Mouse (Mus musculus) ES-E14 (cell line): ENCODE results near the gene Vgll1.

Source experiments
- MAFK ChIP-seq: IDR thresholded peaks from 2 replicates; pipeline ENCODE4 v1.6.1; 2014; ENCODE audit warnings: mild to moderate bottlenecking, low read depth, low read length, inconsistent platforms; ENCODE audit not compliant: insufficient read depth
- ZC3H11A ChIP-seq: IDR thresholded peaks from 2 replicates; pipeline ENCODE4 v1.6.1; 2012; ENCODE audit warnings: low read depth, mild to moderate bottlenecking, inconsistent platforms, low read length, borderline replicate concordance

DNA sequence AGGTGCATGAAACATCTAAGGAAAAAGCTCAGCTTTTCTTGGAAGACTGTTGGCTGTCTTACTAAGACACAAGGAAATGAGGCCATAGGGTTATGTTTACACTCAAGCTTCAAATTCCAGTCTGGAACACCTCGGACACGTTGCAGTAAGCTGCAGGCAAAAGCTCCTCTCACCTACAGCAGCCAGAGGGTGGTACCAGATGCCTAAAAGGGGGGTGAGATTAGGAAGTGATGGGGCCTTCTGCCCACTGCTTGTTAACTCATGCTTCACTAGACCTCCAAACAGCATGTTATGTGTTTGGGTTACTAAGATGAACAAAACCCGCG is 35.1 kb upstream of the Vgll1 start:
- TF ChIP-seq MAFK (no peak), ZC3H11A (no peak)
